Mouse (Mus musculus) kidney, adult 2 months (tissue): Measurements from ENCODE around the gene Arl2bp.

Experiments used
- CTCF ChIP-seq: fragments of 200-500 bp; conservative IDR thresholded peaks from 2 replicates; pipeline ENCODE4 v1.5.1; 2011; ENCODE audit warnings: low read depth, mild to moderate bottlenecking, control low read depth, low read length, moderate library complexity, mixed read lengths; ENCODE audit not compliant: insufficient read depth, insufficient read length
- POLR2A ChIP-seq: fragments of 200-500 bp; IDR thresholded peaks from one replicate; pipeline ENCODE4 v1.6.1; 2011; ENCODE audit warnings: low read depth, low read length, control low read depth

DNA sequence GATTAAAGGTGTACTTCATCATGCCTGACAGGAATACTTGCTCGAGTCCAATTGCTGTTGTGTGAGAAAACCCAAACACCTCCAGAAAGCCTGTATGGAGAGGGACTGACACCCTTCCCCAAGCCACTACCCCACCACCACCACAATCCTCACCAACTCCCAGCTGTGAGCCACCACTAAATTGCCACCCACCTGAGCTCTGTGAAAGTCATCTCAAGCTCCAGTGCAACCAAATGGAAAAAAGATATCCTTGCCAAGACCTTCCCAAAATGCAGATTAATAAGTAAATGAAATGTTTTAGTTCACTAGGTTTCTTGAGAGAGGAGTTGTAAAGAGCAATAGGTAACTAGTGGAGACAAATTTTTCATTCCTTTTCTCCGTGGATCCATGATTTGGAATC is 1.7 kb upstream of the Arl2bp start:
- TF ChIP-seq CTCF = no peak
- TF ChIP-seq POLR2A = no peak
